Mouse (Mus musculus) left cerebral cortex, postnatal 14 days (tissue): ENCODE measurements at regions not wholly inside any gene's neighbourhood (a gene's known extent, or its start where the extent isn't known, plus 50 kb on each side); places are given as distances from the start of the nearest gene placed in this dataset.
"Not testable (repeated sequence)": the region's sequence is repeated elsewhere in the genome, so short reads cannot be mapped to it uniquely, and the experiment has no call there.

Experiments used
- DNase-seq, 2 experiments: peaks; one replicate each; pipeline ENCODE4 v3.0.0; 2021 to 2022; ENCODE audit warnings: low spot score in 2 of 2, mixed read lengths in 1 of 2
- intact Hi-C: fragments of 180-260 bp; cut with DNase I; formaldehyde crosslinking; loops from one replicate; pipeline ENCODE4 v1.15.1; 2025

GRCm38 (mm10) chr13:25647711-25648429, 377.6 kb upstream of the Nrsn1 start:
- no peak for DNase-seq
- intact Hi-C loops: no loop called here

- DNase-seq: peak in 1 of 2 experiments; percentile 18
- intact Hi-C loops: no loop called here
Measured at GRCm38 (mm10) chr13:25639522-25640291, 369.4 kb upstream of the Nrsn1 start.

GRCm38 (mm10) chr13:25629466-25629865, 359.2 kb upstream of the Nrsn1 start:
- intact Hi-C loops: no loop called here
- peak in 1 of 2 experiments; percentile 12 for DNase-seq

GRCm38 (mm10) chr13:25617578-25617977, 347.3 kb upstream of the Nrsn1 start:
- no peak for DNase-seq
- intact Hi-C loops: no loop called here

- DNase-seq: no peak
- intact Hi-C loops: no loop called here
Measured at GRCm38 (mm10) chr13:25611986-25612385, 341.7 kb upstream of the Nrsn1 start.

GRCm38 (mm10) chr13:25609641-25610040, 339.3 kb upstream of the Nrsn1 start:
- DNase-seq: no peak
- intact Hi-C loops: no loop called here

GRCm38 (mm10) chr13:25609241-25609640, 338.9 kb upstream of the Nrsn1 start:
- no peak for DNase-seq
- intact Hi-C loops: no loop called here

- DNase-seq, intact Hi-C loops: not testable (repeated sequence)
Measured at GRCm38 (mm10) chr13:25601351-25601750, 331.0 kb upstream of the Nrsn1 start.

GRCm38 (mm10) chr13:25594629-25595028, 324.3 kb upstream of the Nrsn1 start:
- intact Hi-C loops: no loop called here
- no peak for DNase-seq

GRCm38 (mm10) chr13:25570641-25571040, 300.3 kb upstream of the Nrsn1 start:
- intact Hi-C loops: no loop called here

GRCm38 (mm10) chr13:25562746-25563145, 292.4 kb upstream of the Nrsn1 start:
- peak; percentile 46 to 62 for DNase-seq
- intact Hi-C loops: no loop called here

More at GRCm38 (mm10) chr13:25570641-25571040, 300.3 kb upstream of the Nrsn1 start:
- DNase-seq: no peak

- intact Hi-C loops: no loop called here
- no peak for DNase-seq
Measured at GRCm38 (mm10) chr13:25560339-25560738, 290.0 kb upstream of the Nrsn1 start.

- intact Hi-C loops: no loop called here
Measured at GRCm38 (mm10) chr13:25554962-25555361, 284.7 kb upstream of the Nrsn1 start.

GRCm38 (mm10) chr13:25548551-25548950, 278.2 kb upstream of the Nrsn1 start:
- DNase-seq: no peak
- intact Hi-C loops: no loop called here

More at GRCm38 (mm10) chr13:25554962-25555361, 284.7 kb upstream of the Nrsn1 start:
- DNase-seq: no peak

GRCm38 (mm10) chr13:25547150-25548145, 277.1 kb upstream of the Nrsn1 start:
- no peak for DNase-seq
- intact Hi-C loops: no loop called here

- DNase-seq: no peak
- intact Hi-C loops: no loop called here
Measured at GRCm38 (mm10) chr13:25524094-25524493, 253.8 kb upstream of the Nrsn1 start.

GRCm38 (mm10) chr13:25507355-25507754, 237.1 kb upstream of the Nrsn1 start:
- DNase-seq: no peak
- intact Hi-C loops: no loop called here

GRCm38 (mm10) chr13:25494492-25495034, 224.3 kb upstream of the Nrsn1 start:
- intact Hi-C loops: no loop called here
- DNase-seq: no peak

- intact Hi-C loops: no loop called here
- DNase-seq: peak; percentile 7 to 23
Measured at GRCm38 (mm10) chr13:25490036-25490435, 219.7 kb upstream of the Nrsn1 start.
